Mouse (Mus musculus) v-Abl transformed pro-B cells (cell line): Measurements from ENCODE around the gene Adamts7.

ENCODE experiments used
- in situ Hi-C, 2 experiments: fragments of 400-800 bp; cut with MboI; formaldehyde crosslinking; loops; one replicate each; pipeline ENCODE4 v1.15.1; 2025; ENCODE audit not compliant: unreplicated experiment in 2 of 2

Adamts7 gene

GRCm38 (mm10) chr9:90250141-90250775 lies 87.4 kb downstream of the Adamts7 start:
- in situ Hi-C loops, result no loop called here

DNA sequence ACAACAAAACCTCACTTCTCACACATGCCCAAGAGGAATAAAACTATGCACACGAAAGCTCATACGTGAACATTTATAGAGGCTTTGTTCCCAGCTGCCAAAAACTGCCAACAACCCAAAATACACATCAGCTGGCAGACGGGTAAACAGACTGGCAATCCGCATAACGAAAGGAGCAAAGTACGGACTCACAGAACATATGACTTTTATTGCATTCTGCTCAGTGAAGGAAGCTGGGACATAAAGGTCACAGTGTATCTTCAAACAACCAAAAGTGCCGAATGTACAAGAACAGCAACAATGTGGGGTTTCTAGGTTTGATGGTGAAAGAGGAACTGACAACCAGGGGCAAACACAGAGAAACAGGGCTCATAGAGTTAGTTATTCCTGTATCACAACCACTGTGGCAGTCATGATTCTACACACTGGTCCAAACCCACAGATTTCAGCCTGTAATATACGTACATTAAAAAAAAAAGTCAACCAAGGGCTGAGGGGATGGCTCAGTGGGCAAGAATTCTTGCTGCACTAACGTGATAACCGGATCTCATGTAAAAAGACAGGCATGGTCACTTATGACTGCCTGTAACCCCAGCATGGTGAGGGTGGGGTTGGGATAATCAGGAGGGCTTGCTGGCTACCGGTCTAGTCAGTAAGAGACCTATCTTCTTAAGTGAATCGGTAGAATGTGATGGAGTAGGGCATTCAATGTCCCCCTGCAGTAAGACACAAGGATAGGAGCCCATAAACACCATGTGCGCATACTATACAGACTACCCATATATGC lies 88.3 kb downstream of the Adamts7 start:
- in situ Hi-C loops, result no loop called here

DNA sequence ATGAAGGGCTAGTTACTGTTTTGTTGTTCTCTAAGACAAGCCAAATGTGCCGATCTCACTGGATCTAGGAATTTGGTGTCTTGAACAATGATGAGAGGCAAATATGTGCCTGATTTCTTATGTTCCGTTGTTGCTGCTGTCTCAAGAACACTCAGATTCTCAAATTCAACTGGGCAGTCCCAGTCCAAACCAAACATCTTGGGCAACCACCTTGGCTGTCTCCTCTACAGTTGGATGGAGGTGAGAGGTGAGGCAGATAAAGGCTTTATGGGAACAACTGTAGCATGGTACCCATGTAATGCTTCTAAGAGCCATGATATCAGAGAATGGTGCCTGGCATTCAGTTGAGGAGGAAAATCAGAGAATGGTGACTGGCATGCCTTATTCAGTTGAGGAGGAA lies 90.3 kb downstream of the Adamts7 start:
- in situ Hi-C loops, result no loop called here

DNA sequence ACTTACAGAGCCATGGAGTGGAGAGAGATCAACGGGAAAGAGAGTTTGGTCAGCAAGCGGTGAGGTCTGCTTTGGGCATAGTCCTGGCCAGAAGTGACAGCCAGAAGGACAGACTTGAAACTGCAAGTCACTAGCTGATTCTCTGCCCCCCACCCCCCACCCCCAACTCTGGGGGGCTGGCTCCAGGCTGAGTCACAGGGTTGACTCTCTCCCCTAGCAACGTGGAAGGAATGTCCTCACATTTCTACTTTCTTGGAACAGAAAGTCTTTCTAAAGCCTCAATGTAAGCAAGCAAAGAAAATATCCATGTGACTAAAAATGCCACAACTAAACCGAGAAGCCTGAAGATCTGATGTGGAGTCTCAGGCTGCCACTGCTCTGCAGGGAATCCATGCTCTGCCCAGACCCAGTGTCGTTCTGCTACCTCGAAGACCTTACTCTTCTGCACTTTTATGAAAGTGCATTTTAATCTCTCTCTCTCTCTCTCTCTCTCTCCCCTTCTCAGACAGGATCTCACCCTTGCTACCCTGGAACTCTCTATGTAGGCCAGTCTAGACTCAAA lies 93.1 kb downstream of the Adamts7 start:
- in situ Hi-C loops, result no loop called here

GRCm38 (mm10) chr9:90257220-90257619 lies 94.4 kb downstream of the Adamts7 start:
- in situ Hi-C loops, result no loop called here
